Mouse (Mus musculus) G1E-ER4 (cell line): ENCODE measurements around the gene Ifih1. TPM values are rescaled to one million over a fixed set of nuclear protein-coding genes. Genes with fewer than 3 reads are reported as not detected.

Experiments used
- GATA1 ChIP-seq: IDR thresholded peaks from one replicate; pipeline ENCODE4 v1.8.0; 2012; ENCODE audit warnings: low read length, inconsistent platforms
- polyA plus RNA-seq: library from polyadenylated mRNA; stranded (reverse); fragments of >175 nt; gene quantifications from 2 replicates; pipeline ENCODE4 v1.2.3, GENCODE M21; 2012

The Ifih1 gene
- polyA plus RNA-seq, 1 experiment: 4.4 TPM

GRCm38 (mm10) chr2:62585769-62586168 is 60.3 kb downstream of the Ifih1 start:
- TF ChIP-seq GATA1: no peak

GRCm38 (mm10) chr2:62574962-62575361 is 71.1 kb downstream of the Ifih1 start:
- no peak for TF ChIP-seq GATA1

GRCm38 (mm10) chr2:62574250-62574649 is 71.8 kb downstream of the Ifih1 start:
- no peak for TF ChIP-seq GATA1

DNA sequence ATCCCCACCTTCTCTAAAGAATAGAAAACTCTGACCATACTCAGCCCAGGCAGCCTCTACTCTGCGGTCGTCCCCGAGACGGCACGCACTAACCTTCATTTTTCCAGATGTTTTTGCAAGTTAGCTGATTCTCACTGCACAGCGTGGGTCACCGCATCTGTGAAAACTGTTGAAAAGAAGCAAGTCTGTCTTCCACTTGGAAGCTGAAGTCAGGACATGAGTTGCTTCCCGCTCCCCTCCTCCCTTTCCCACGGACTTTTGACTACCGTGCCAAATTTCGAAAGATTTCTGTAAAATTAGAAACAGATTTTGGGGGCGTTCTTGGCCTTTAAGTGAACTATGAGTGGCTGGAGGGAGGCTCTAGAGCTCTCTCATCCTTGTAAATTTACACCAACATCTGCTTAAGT is 72.3 kb downstream of the Ifih1 start, which contains the start of gene Fap:
Gene Fap (minus strand): TSS at position 323 of the 407 bp plus-strand sequence.
- TF ChIP-seq GATA1: no peak

GRCm38 (mm10) chr2:62573099-62573752 is 72.8 kb downstream of the Ifih1 start:
- no peak for TF ChIP-seq GATA1

DNA sequence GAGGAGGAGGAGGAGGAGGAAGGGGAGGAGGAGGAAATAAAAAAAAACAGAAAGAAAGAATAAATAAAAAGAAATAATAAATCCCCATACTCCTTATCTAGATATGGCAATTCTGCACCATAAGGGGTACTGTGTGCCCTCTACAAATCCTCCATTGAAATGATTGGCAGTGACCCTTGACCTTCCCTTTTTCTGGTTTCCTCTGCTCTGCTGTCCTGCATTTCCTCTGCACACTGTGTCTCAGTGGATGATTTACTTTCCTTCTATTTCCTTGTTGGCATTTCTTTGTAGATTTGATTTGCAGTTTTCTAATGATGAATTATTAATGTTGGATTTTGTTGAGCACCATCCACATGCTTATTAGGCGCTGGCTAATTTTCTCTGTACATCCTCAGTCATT is 81.4 kb downstream of the Ifih1 start:
- TF ChIP-seq GATA1: no peak

DNA sequence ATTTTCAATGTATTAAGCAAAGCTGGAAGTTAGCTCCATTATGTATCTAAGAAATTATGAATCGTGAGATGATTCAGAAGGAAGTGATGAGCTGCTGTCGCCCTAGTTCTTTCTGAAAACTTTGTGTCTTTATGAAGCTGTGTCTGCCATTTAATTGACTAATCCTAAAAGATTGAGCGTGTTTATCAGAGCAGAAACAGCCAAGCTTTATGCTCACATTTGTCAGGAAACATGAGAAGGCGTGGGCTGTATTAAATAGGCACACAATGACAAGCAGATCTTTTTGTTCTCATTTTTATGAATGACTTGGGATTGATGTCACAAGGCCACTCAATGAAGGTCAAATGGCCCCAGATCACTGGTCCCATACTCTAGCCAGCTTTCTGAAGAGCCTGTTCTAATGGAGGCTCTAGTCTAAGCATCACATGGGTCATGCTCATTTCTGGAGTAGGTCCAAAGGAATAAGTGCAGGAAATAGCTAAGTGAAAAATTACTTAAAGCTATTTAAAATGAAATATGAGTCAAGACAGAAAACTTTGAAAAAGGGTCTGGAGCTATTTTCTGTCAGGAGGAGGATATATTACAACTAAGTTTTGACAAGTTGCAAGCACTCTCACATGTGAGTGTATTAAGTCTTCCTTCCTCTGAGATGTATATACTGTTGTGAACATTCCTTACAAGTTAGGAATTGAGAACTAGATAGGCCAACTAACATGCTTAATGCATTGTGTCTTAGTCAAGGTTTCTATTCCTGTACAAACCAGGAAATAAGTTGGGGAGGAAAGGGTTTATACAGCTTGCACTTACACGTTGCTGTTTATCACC is 83.2 kb downstream of the Ifih1 start:
- TF ChIP-seq GATA1: no peak

GRCm38 (mm10) chr2:62557417-62557816 is 88.6 kb downstream of the Ifih1 start:
- no peak for TF ChIP-seq GATA1

DNA sequence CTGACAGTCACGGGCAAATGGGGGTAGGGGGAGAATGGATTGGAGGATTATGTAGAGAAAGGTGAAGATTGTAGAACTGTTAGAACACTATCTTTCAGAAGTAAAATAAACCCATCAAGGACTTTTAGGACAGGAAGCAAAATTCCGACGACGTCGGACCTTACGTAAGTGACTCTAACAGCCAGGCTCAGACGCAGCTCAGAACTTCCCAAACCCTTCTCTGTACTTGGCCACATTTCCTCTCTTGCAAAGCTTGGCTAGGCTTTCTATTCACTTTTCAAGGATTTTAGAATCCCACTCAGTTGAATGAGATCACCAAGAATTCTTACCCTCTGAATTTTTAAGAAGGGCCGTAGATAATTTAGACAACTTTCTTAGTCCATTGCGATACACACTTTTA is 89.7 kb downstream of the Ifih1 start:
- TF ChIP-seq GATA1: no peak

GRCm38 (mm10) chr2:62549659-62550058 is 96.4 kb downstream of the Ifih1 start:
- TF ChIP-seq GATA1: no peak

DNA sequence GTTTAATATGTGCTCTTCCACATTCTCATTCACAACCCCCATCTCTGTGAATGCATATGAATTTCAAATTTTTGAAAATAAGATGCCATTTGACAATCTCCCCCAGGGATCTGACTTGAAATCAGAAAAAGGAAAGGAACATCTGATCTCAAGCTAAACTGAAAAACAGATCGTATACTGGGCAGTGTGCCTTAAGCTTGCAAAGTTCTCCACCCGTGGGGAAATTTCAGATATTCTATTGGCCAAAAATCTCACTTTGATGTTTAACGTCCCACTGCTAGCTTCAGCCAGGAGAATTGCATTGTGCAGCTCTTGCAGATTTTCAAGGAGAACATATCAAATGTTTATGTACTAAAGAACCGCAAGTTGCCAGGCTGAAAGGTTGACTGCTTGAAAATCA is 96.9 kb downstream of the Ifih1 start:
- TF ChIP-seq GATA1: no peak

DNA sequence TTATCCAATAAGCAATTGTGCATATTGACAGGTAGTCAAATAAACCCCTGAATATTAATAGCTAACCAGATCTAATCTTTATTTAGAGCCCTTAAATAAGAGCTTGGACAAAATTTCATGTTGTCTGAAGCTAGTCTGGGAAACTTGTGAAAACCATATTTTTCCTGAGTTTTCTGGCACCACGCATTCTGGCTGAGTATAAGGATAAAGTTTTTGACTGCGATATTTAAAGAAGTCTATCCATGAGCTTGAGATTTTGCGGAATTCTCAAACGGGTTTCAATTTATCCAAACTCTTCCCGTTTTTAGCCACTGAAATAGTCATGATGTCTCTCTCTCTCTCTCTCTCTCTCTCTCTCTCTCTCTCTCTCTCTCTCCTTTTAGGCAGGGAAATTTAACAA is 98.0 kb downstream of the Ifih1 start:
- TF ChIP-seq GATA1: no peak

Other genes with a start within 250 kb of the Ifih1 start
- not detected in 2 replicates for gene Dpp4, start 234.0 kb downstream of the Ifih1 start, polyA plus RNA-seq
- 0.25 and 0.42 TPM in 2 replicates for gene Gcg, start 162.6 kb downstream of the Ifih1 start, polyA plus RNA-seq
- gene Fap, start 72.2 kb downstream of the Ifih1 start, polyA plus RNA-seq: not detected in 2 replicates
- 0.19 and 0.24 TPM in 2 replicates for gene Gca, start 18.0 kb upstream of the Ifih1 start, polyA plus RNA-seq